Mouse (Mus musculus): ENCODE data around the gene Bcl2a1b. TPM values are rescaled to one million over a fixed set of nuclear protein-coding genes. Genes with fewer than 3 reads are reported as not detected.
"Not testable (repeated sequence)": the region's sequence is repeated elsewhere in the genome, so short reads cannot be mapped to it uniquely, and the experiment has no call there.

Bcl2a1b gene
- total and polyA plus RNA-seq, 2 experiments from 2014 or later: 0.38 to 2.8 TPM

- DNase-seq (ENCODE audit: low spot score): peak; percentile 72
- peak; percentile 78; the same call in 1 of the 2 replicates for ATAC-seq (ENCODE audit: low FRiP score)
- Histone ChIP-seq H3K9me3 (ENCODE audit: low read length) (no peaks in the 10 kb centered on the region), H3K9ac (replicated peaks; ENCODE audit: low read length, poor library complexity, severe bottlenecking) (no peak overlapping the region), H3K4me2 (ENCODE audit: low read depth, low read length, poor library complexity, severe bottlenecking) (no peak overlapping the region), H3K27me3 (ENCODE audit: insufficient read depth, low read length) (no peaks in the 10 kb centered on the region), H3K27ac (ENCODE audit: low read depth, low read length) (no peak overlapping the region), H3K36me3 (ENCODE audit: insufficient read depth, low read length) (no peaks in the 10 kb centered on the region), H3K4me1 (ENCODE audit: insufficient read depth, low read length) (no peaks in the 10 kb centered on the region), H3K4me3 (ENCODE audit: low read depth, low read length) (no peak overlapping the region)
- 47% methylated on average over 4 of the region's 4 CpGs for WGBS
- peak; percentile 84 for TF ChIP-seq CTCF (IDR thresholded peaks at IDR 0.05)
These were observed 27.1 kb downstream of the Bcl2a1b start for GRCm38 (mm10) chr9:89226071-89226470.

- Histone ChIP-seq H3K9ac (replicated peaks; ENCODE audit: low read length, poor library complexity, severe bottlenecking) (no peak overlapping the region), H3K9me3 (ENCODE audit: low read length) (no peaks in the 10 kb centered on the region), H3K27ac (ENCODE audit: low read depth, low read length) (no peak overlapping the region), H3K4me1 (ENCODE audit: insufficient read depth, low read length) (no peaks in the 10 kb centered on the region), H3K36me3 (ENCODE audit: insufficient read depth, low read length) (no peaks in the 10 kb centered on the region), H3K27me3 (ENCODE audit: insufficient read depth, low read length) (no peaks in the 10 kb centered on the region), H3K4me3 (ENCODE audit: low read depth, low read length) (no peak overlapping the region), H3K4me2 (ENCODE audit: low read depth, low read length, poor library complexity, severe bottlenecking) (no peak overlapping the region)
- DNase-seq (ENCODE audit: low spot score): no peak
- ATAC-seq (ENCODE audit: low FRiP score): no peak
- no peak for TF ChIP-seq CTCF (IDR thresholded peaks at IDR 0.05)
- 88% methylated on average over 7 of the region's 7 CpGs for WGBS
These were observed 29.1 kb downstream of the Bcl2a1b start for GRCm38 (mm10) chr9:89228122-89228521.

- DNase-seq (ENCODE audit: low spot score); H3K9me3 ChIP-seq (ENCODE audit: low read length); H3K27ac ChIP-seq (ENCODE audit: low read depth, low read length); H3K4me2 ChIP-seq (ENCODE audit: low read depth, low read length, poor library complexity, severe bottlenecking); H3K9ac ChIP-seq (replicated peaks; ENCODE audit: low read length, poor library complexity, severe bottlenecking); H3K4me1 ChIP-seq (ENCODE audit: insufficient read depth, low read length); H3K27me3 ChIP-seq (ENCODE audit: insufficient read depth, low read length); H3K4me3 ChIP-seq (ENCODE audit: low read depth, low read length); H3K36me3 ChIP-seq (ENCODE audit: insufficient read depth, low read length): not testable (repeated sequence)
- WGBS: 74% methylated on average over 1 of the region's 2 CpGs
- TF ChIP-seq CTCF (IDR thresholded peaks at IDR 0.05): peak; percentile 72
- peak; percentile 74; the same call in 1 of the 2 replicates for ATAC-seq (ENCODE audit: low FRiP score)
These were observed 32.0 kb downstream of the Bcl2a1b start for GRCm38 (mm10) chr9:89230897-89231497.

- H3K9me3 ChIP-seq (ENCODE audit: low read length); H3K27me3 ChIP-seq (ENCODE audit: insufficient read depth, low read length); H3K27ac ChIP-seq (ENCODE audit: low read depth, low read length); H3K4me2 ChIP-seq (ENCODE audit: low read depth, low read length, poor library complexity, severe bottlenecking); H3K9ac ChIP-seq (replicated peaks; ENCODE audit: low read length, poor library complexity, severe bottlenecking); H3K36me3 ChIP-seq (ENCODE audit: insufficient read depth, low read length); ATAC-seq (ENCODE audit: low FRiP score); DNase-seq (ENCODE audit: low spot score); H3K4me3 ChIP-seq (ENCODE audit: low read depth, low read length); H3K4me1 ChIP-seq (ENCODE audit: insufficient read depth, low read length): not testable (repeated sequence)
- WGBS: 89% methylated on average over 4 of the region's 4 CpGs
These were observed 38.1 kb downstream of the Bcl2a1b start for GRCm38 (mm10) chr9:89237131-89237530.

- H3K9ac ChIP-seq (replicated peaks; ENCODE audit: low read length, poor library complexity, severe bottlenecking); H3K4me1 ChIP-seq (ENCODE audit: insufficient read depth, low read length); DNase-seq (ENCODE audit: low spot score); H3K27ac ChIP-seq (ENCODE audit: low read depth, low read length); H3K36me3 ChIP-seq (ENCODE audit: insufficient read depth, low read length); H3K4me3 ChIP-seq (ENCODE audit: low read depth, low read length); H3K4me2 ChIP-seq (ENCODE audit: low read depth, low read length, poor library complexity, severe bottlenecking); H3K9me3 ChIP-seq (ENCODE audit: low read length); ATAC-seq (ENCODE audit: low FRiP score); H3K27me3 ChIP-seq (ENCODE audit: insufficient read depth, low read length): not testable (repeated sequence)
- WGBS: 94% methylated on average over 4 of the region's 5 CpGs
These were observed 40.0 kb downstream of the Bcl2a1b start for GRCm38 (mm10) chr9:89238976-89239505.

- H3K27ac ChIP-seq (ENCODE audit: low read depth, low read length); H3K36me3 ChIP-seq (ENCODE audit: insufficient read depth, low read length); H3K9ac ChIP-seq (replicated peaks; ENCODE audit: low read length, poor library complexity, severe bottlenecking); H3K27me3 ChIP-seq (ENCODE audit: insufficient read depth, low read length); H3K4me2 ChIP-seq (ENCODE audit: low read depth, low read length, poor library complexity, severe bottlenecking); H3K9me3 ChIP-seq (ENCODE audit: low read length); H3K4me3 ChIP-seq (ENCODE audit: low read depth, low read length); ATAC-seq (ENCODE audit: low FRiP score); H3K4me1 ChIP-seq (ENCODE audit: insufficient read depth, low read length): not testable (repeated sequence)
- peak; percentile 6 for DNase-seq (ENCODE audit: low spot score)
- 83% methylated on average over 3 of the region's 3 CpGs for WGBS
These were observed 41.6 kb downstream of the Bcl2a1b start for GRCm38 (mm10) chr9:89240516-89241019.

Measured in midbrain, postnatal 0 days (tissue).